Mouse (Mus musculus) embryonic facial prominence, embryonic 13.5 days (tissue): ENCODE measurements around the gene Fryl. TPM values are rescaled to one million over a fixed set of nuclear protein-coding genes. Genes with fewer than 3 reads are reported as not detected.

Source experiments
- ATAC-seq: fragments of 200-750 bp; cut with Nextera tagmentation; 2 replicates; pipeline ENCODE4 v1.8.0; 2017; ENCODE audit warnings: low read depth; ENCODE audit not compliant: insufficient number of reproducible peaks, insufficient read depth, low FRiP score, low TSS enrichment
- H3K27ac ChIP-seq: fragments of 300-500 bp; sonication (generic); 2 replicates; pipeline ENCODE4 v1.5.1; 2015; ENCODE audit warnings: moderate library complexity, mild to moderate bottlenecking, inconsistent platforms
- H3K27me3 ChIP-seq: fragments of 300-500 bp; sonication (generic); 2 replicates; pipeline ENCODE4 v1.6.1; 2015; ENCODE audit warnings: mild to moderate bottlenecking, inconsistent platforms
- H3K36me3 ChIP-seq: fragments of 300-500 bp; sonication (generic); 2 replicates; pipeline ENCODE4 v1.6.1; 2015; ENCODE audit warnings: mild to moderate bottlenecking, inconsistent platforms
- H3K4me1 ChIP-seq: fragments of 300-500 bp; sonication (generic); 2 replicates; pipeline ENCODE4 v1.6.1; 2015; ENCODE audit warnings: inconsistent platforms
- H3K4me2 ChIP-seq: fragments of 300-500 bp; sonication (generic); 2 replicates; pipeline ENCODE4 v1.6.1; 2015; ENCODE audit warnings: moderate library complexity, mild to moderate bottlenecking, inconsistent platforms
- H3K4me3 ChIP-seq: fragments of 300-500 bp; sonication (generic); 2 replicates; pipeline ENCODE4 v1.5.1; 2015; ENCODE audit warnings: mild to moderate bottlenecking, inconsistent platforms
- H3K9ac ChIP-seq: fragments of 300-500 bp; sonication (generic); 2 replicates; pipeline ENCODE4 v1.6.1; 2015; ENCODE audit warnings: mild to moderate bottlenecking, inconsistent platforms
- H3K9me3 ChIP-seq: fragments of 300-500 bp; sonication (generic); 2 replicates; pipeline ENCODE4 v1.6.1; 2016; ENCODE audit warnings: inconsistent platforms
- WGBS: fragments of 180-500 bp; shearing (Covaris S2); methylation state at CpG from one replicate; pipeline ENCODE4 v1.1.7; 2015; ENCODE audit warnings: mixed read lengths; 5-methylcytosine and 5-hydroxymethylcytosine counted together
- polyA plus RNA-seq: library from polyadenylated mRNA; unstranded; fragments of >200 nt; fragmentation: Nextera tagmentation; extraction: Ambion mirVana; gene quantifications from 2 replicates; pipeline ENCODE4 v1.2.1, GENCODE M21; 2015

The Fryl gene
- polyA plus RNA-seq, 1 experiment from 2014 or later: 30.2 TPM

- Histone ChIP-seq H3K27ac (no peak overlapping the region), H3K4me1 (no peaks in the 10 kb centered on the region), H3K4me2 (no peak overlapping the region), H3K9me3 (no peaks in the 10 kb centered on the region), H3K9ac (no peak overlapping the region), H3K27me3 (no peaks in the 10 kb centered on the region), H3K4me3 (no peak overlapping the region), H3K36me3 (peaks cover 42% of the 10 kb centered on the region)
- ATAC-seq: no peak
- WGBS: 91% methylated on average over 13 of the region's 13 CpGs
These were observed 136.3 kb downstream of the Fryl start for GRCm38 (mm10) chr5:73119969-73120725.

DNA sequence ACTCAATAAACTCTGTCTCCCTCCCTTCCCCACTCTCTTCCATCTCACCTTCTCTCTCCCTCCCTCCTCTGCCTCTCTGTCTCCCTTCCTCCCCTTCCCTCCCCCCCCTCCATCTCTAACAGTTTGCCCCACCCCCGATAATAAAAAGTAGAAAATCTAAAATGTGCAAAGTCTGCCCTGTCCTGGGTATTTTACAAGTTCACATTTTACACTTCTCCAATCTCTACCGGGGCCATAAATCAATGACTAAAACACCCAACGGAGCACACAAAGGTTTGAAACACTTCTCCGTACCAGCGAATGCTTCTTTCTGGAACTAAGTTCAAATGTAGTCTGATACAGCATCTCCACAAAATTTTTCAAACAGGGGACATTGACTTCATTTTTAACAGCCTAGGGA is 136.9 kb downstream of the Fryl start:
- no peaks in the 10 kb centered on the region for H3K27me3 ChIP-seq
- H3K9me3 ChIP-seq: no peaks in the 10 kb centered on the region
- no peak overlapping the region for H3K9ac ChIP-seq
- H3K27ac ChIP-seq: no peak overlapping the region
- 94% methylated on average over 5 of the region's 5 CpGs for WGBS
- H3K4me3 ChIP-seq: no peak overlapping the region
- H3K36me3 ChIP-seq: peaks cover 40% of the 10 kb centered on the region
- H3K4me1 ChIP-seq: no peaks in the 10 kb centered on the region
- no peak overlapping the region for H3K4me2 ChIP-seq
- ATAC-seq: no peak

DNA sequence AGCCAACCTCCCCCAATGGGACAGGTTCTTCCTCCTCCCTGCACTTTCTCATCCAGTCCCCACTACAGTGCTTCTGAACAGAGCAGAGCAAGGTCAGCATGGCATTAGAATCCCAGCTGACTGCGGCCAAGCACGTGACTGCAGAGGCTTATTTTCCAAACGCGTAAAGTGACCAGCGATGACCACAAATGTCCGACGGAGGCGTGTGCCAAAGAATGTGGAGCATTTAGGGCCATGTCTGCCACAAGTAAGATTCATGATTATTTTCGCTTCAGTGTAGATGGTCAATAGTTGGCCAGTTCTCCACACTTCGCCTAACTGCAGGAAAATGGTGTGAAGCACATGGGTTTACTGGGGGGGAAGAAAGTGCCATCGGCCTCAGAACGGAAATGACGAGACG is 137.6 kb downstream of the Fryl start:
- ATAC-seq: no peak
- Histone ChIP-seq H3K36me3 (peaks cover 38% of the 10 kb centered on the region), H3K27me3 (no peaks in the 10 kb centered on the region), H3K27ac (no peak overlapping the region), H3K9me3 (no peaks in the 10 kb centered on the region), H3K4me2 (no peak overlapping the region), H3K4me3 (no peak overlapping the region), H3K4me1 (no peaks in the 10 kb centered on the region), H3K9ac (no peak overlapping the region)
- WGBS: 87% methylated on average over 14 of the region's 14 CpGs

DNA sequence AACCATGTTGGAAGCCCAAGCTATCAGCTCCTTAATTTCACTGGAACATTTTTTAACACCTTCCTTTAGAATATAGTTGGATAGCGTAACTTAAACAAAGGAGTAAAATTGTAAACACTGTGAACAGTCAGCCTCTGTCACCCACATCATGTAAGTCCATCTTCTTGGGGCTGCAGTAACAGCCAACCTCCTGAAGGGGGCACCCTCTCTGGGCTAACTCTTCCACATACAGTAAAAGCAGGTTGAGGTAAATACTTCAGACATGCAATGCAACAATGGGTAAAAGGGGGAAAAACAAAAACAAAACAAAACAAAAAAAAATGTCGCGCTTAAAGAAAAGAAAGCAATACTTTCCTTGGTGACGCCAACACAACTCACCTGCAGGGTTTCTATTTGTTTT is 141.5 kb downstream of the Fryl start:
- Histone ChIP-seq H3K9ac (no peak overlapping the region), H3K27ac (no peak overlapping the region), H3K4me1 (no peaks in the 10 kb centered on the region), H3K4me2 (no peak overlapping the region), H3K36me3 (peaks cover 31% of the 10 kb centered on the region), H3K9me3 (no peaks in the 10 kb centered on the region), H3K4me3 (no peak overlapping the region), H3K27me3 (no peaks in the 10 kb centered on the region)
- 94% methylated on average over 4 of the region's 4 CpGs for WGBS
- no peak for ATAC-seq

GRCm38 (mm10) chr5:73112331-73112730 is 144.1 kb downstream of the Fryl start:
- WGBS: 89% methylated on average over 13 of the region's 13 CpGs
- Histone ChIP-seq H3K27ac (no peak overlapping the region), H3K4me1 (no peaks in the 10 kb centered on the region), H3K27me3 (no peaks in the 10 kb centered on the region), H3K36me3 (peaks cover 45% of the 10 kb centered on the region), H3K9ac (no peak overlapping the region), H3K4me2 (no peak overlapping the region), H3K4me3 (no peak overlapping the region), H3K9me3 (no peaks in the 10 kb centered on the region)
- ATAC-seq: no peak

- Histone ChIP-seq H3K27ac (no peak overlapping the region), H3K36me3 (peaks cover 59% of the 10 kb centered on the region), H3K9ac (no peak overlapping the region), H3K9me3 (no peaks in the 10 kb centered on the region), H3K27me3 (no peaks in the 10 kb centered on the region), H3K4me3 (no peak overlapping the region), H3K4me2 (no peak overlapping the region), H3K4me1 (peaks cover 14% of the 10 kb centered on the region)
- ATAC-seq: no peak
- 93% methylated on average over 7 of the region's 7 CpGs for WGBS
These were observed 152.8 kb downstream of the Fryl start for GRCm38 (mm10) chr5:73103657-73104056.

DNA sequence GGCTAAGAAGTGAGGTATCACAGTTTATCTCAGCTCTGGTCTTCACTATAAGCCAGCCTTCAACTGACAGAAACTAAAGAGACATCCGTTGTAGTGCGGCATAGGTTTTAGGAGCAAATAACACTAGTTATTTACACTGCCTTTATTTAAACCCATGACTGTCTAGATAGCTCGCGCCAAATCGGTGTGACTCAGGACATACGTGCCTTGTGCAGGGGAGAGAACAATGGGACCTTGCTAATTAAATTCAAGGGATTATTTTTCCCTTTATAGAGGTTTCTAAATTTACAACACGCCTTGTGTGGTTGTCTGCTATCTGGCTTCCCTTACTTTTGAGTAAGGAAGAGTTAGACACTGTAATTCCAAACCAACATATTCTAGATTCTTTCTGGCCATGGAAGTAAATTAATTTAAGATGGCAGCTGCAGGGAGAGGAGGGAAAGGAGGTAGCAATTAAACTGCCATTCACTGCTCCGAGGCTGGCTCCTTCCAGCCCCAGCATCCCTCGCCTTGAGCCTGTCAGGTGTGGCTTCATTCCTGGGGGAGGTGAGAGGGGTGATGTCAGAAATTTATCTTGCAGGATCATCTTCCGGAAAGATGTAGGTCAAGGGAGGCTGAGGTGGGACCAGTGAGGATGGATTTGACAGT is 154.0 kb downstream of the Fryl start:
- H3K27ac ChIP-seq: peak overlapping the region; percentile 40; the same call in 1 of the 2 replicates
- ATAC-seq: no peak
- peaks cover 14% of the 10 kb centered on the region for H3K4me1 ChIP-seq
- no peaks in the 10 kb centered on the region for H3K9me3 ChIP-seq
- H3K9ac ChIP-seq: no peak overlapping the region
- WGBS: 51% methylated on average over 10 of the region's 10 CpGs
- peaks cover 59% of the 10 kb centered on the region for H3K36me3 ChIP-seq
- H3K27me3 ChIP-seq: no peaks in the 10 kb centered on the region
- no peak overlapping the region for H3K4me3 ChIP-seq
- no peak overlapping the region for H3K4me2 ChIP-seq

DNA sequence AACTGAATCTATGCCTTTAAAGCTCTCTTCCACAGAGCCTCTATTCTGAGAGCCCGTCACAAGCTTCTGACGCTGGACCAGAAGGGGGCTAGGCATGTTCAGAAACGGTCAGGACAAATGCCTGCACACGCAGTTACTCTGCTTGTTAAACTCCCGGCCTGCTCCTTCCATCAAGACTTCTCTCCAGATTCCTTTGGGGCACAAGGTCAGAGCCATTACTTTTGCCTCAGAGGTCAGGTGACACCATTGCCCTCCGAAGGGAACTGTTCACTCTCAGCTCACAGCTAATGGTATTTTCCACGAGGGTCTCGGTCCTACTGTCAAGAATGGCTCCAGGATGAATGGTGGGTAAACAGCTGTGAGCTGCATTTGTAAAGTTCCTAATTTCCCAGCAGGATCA is 164.2 kb downstream of the Fryl start:
- no peaks in the 10 kb centered on the region for H3K9me3 ChIP-seq
- peaks cover 6% of the 10 kb centered on the region for H3K4me1 ChIP-seq
- H3K9ac ChIP-seq: no peak overlapping the region
- peaks cover 65% of the 10 kb centered on the region for H3K36me3 ChIP-seq
- H3K27me3 ChIP-seq: no peaks in the 10 kb centered on the region
- no peak overlapping the region for H3K4me3 ChIP-seq
- H3K4me2 ChIP-seq: no peak overlapping the region
- ATAC-seq: no peak
- whole genome bisulfite sequencing: 55% methylated on average over 8 of the region's 8 CpGs
- no peak overlapping the region for H3K27ac ChIP-seq

GRCm38 (mm10) chr5:73089158-73089557 is 167.3 kb downstream of the Fryl start:
- 92% methylated on average over 17 of the region's 17 CpGs for WGBS
- Histone ChIP-seq H3K9me3 (no peaks in the 10 kb centered on the region), H3K4me1 (peaks cover 5% of the 10 kb centered on the region), H3K4me3 (no peak overlapping the region), H3K36me3 (peaks cover 56% of the 10 kb centered on the region), H3K4me2 (no peak overlapping the region), H3K27ac (no peak overlapping the region), H3K9ac (no peak overlapping the region), H3K27me3 (no peaks in the 10 kb centered on the region)
- no peak for ATAC-seq

- H3K4me3 ChIP-seq: no peak overlapping the region
- H3K36me3 ChIP-seq: peaks cover 68% of the 10 kb centered on the region
- WGBS: 91% methylated on average over 5 of the region's 5 CpGs
- no peak for ATAC-seq
- H3K9ac ChIP-seq: no peak overlapping the region
- no peak overlapping the region for H3K4me2 ChIP-seq
- no peaks in the 10 kb centered on the region for H3K4me1 ChIP-seq
- H3K27me3 ChIP-seq: no peaks in the 10 kb centered on the region
- H3K9me3 ChIP-seq: no peaks in the 10 kb centered on the region
- H3K27ac ChIP-seq: no peak overlapping the region
These were observed 174.9 kb downstream of the Fryl start for GRCm38 (mm10) chr5:73081496-73081895.

- Histone ChIP-seq H3K9ac (no peak overlapping the region), H3K27me3 (no peaks in the 10 kb centered on the region), H3K27ac (no peak overlapping the region), H3K4me3 (no peak overlapping the region), H3K36me3 (peaks cover 76% of the 10 kb centered on the region), H3K4me1 (no peaks in the 10 kb centered on the region), H3K9me3 (no peaks in the 10 kb centered on the region), H3K4me2 (no peak overlapping the region)
- WGBS: 78% methylated on average over 5 of the region's 5 CpGs
- no peak for ATAC-seq
These were observed 176.6 kb downstream of the Fryl start for GRCm38 (mm10) chr5:73079801-73080200.

GRCm38 (mm10) chr5:73071319-73071718 is 185.1 kb downstream of the Fryl start:
- Histone ChIP-seq H3K9ac (no peak overlapping the region), H3K36me3 (peaks cover 77% of the 10 kb centered on the region), H3K27me3 (no peaks in the 10 kb centered on the region), H3K4me1 (no peaks in the 10 kb centered on the region), H3K9me3 (no peaks in the 10 kb centered on the region), H3K4me2 (0 out of 2 replicates have a peak overlapping the region, but pooled peaks have one; percentile 21), H3K27ac (no peak overlapping the region), H3K4me3 (no peak overlapping the region)
- 0 out of 2 replicates have a peak, but pooled peaks have one; percentile 10 for ATAC-seq
- 35% methylated on average over 15 of the region's 15 CpGs for WGBS
